Mouse (Mus musculus) midbrain, embryonic 11.5 days (tissue): ENCODE results near the gene Gatc. TPM values are rescaled to one million over a fixed set of nuclear protein-coding genes. Genes with fewer than 3 reads are reported as not detected.
"Not testable (repeated sequence)": the region's sequence is repeated elsewhere in the genome, so short reads cannot be mapped to it uniquely, and the experiment has no call there.

ENCODE experiments used
- ATAC-seq: fragments of 200-750 bp; cut with Nextera tagmentation; 2 replicates; pipeline ENCODE4 v1.8.0; 2017; ENCODE audit warnings: moderate TSS enrichment, moderate library complexity; ENCODE audit not compliant: low FRiP score
- DNase-seq: peaks from one replicate; pipeline ENCODE4 v3.0.0; 2015; ENCODE audit warnings: low spot score; ENCODE audit errors: missing footprints
- H3K27ac ChIP-seq: fragments of 300-500 bp; sonication (generic); 2 replicates; pipeline ENCODE4 v1.5.1; 2014; ENCODE audit warnings: low read depth, low read length
- H3K27me3 ChIP-seq: fragments of 300-500 bp; sonication (generic); 2 replicates; pipeline ENCODE4 v1.6.1; 2014; ENCODE audit warnings: mild to moderate bottlenecking, low read length, moderate library complexity, mixed read lengths; ENCODE audit not compliant: control insufficient read depth, insufficient read depth
- H3K36me3 ChIP-seq: fragments of 300-500 bp; sonication (generic); 2 replicates; pipeline ENCODE4 v1.6.1; 2014; ENCODE audit warnings: mild to moderate bottlenecking, low read length, moderate library complexity, mixed read lengths; ENCODE audit not compliant: control insufficient read depth, insufficient read depth
- H3K4me1 ChIP-seq: fragments of 300-500 bp; sonication (generic); 2 replicates; pipeline ENCODE4 v1.6.1; 2014; ENCODE audit warnings: low read length; ENCODE audit not compliant: control insufficient read depth, insufficient read depth
- H3K4me2 ChIP-seq: fragments of 300-500 bp; sonication (generic); 2 replicates; pipeline ENCODE4 v1.6.1; 2014; ENCODE audit warnings: mild to moderate bottlenecking, moderate library complexity
- H3K4me3 ChIP-seq: fragments of 300-500 bp; sonication (generic); 2 replicates; pipeline ENCODE4 v1.5.1; 2014; ENCODE audit warnings: low read depth, low read length
- H3K9ac ChIP-seq: fragments of 300-500 bp; sonication (generic); 2 replicates; pipeline ENCODE4 v1.6.1; 2014; ENCODE audit warnings: low read length
- H3K9me3 ChIP-seq: fragments of 300-500 bp; sonication (generic); 2 replicates; pipeline ENCODE4 v1.6.1; 2016; ENCODE audit warnings: low read length; ENCODE audit not compliant: control insufficient read depth
- WGBS: fragments of 180-500 bp; shearing (Covaris S2); extraction: QIAGEN DNeasy Blood & Tissue Kit; methylation state at CpG from one replicate; pipeline ENCODE4 v1.1.7; 2014; 5-methylcytosine and 5-hydroxymethylcytosine counted together
- polyA plus RNA-seq: library from polyadenylated mRNA; unstranded; fragments of >200 nt; fragmentation: Nextera tagmentation; extraction: Ambion mirVana; gene quantifications from 2 replicates; pipeline ENCODE4 v1.2.1, GENCODE M21; 2014

The Gatc gene
- polyA plus RNA-seq, 1 experiment from 2014 or later, result 43.5 TPM

DNA sequence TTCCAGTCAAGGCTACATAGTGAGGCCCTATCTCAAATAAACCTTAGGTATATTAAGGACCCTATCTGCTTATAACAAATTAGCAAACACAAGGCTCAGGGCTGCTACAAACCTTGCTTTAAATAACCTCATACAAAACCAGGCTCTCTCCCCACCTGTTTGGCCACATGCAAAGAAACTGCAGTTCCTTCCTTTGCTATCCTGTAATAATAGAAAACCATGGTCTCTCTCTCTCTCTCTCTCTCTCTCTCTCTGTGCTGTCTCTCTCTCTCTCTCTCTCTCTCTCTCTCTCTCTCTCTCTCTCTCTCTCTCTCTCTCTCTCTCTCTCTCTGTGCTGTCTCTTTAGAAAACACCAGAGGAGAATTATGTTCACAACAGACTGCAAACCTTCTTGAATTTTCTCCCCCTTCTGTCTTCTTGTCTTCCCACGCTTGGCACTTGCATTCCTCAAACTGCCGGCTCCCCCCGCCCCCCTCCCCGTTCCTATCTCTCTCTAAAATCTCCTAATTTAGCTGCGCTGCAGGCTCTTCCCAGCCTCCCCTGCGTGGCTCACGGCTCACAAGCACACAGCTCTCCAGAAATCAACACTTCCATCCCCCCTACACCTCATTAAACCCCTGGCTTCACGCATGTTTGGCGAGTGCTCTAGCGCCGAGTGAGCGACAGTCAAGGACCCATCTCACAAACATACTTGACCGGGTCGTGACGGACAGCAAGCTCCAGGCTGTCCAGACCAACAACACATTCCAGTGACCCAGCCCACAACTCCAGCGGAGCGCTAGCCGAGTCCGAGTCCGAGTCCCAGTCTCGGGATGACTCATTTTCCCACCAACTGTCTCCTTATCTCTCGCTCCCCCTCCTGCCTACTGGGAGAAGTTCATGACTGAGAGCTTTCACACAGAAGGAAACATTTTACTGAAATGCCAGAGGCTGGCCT, 21.7 kb downstream of the Gatc start:
- H3K4me3 ChIP-seq, result peak overlapping the region; percentile 30
- no peaks in the 10 kb centered on the region for H3K27me3 ChIP-seq
- peaks cover 20% of the 10 kb centered on the region for H3K4me1 ChIP-seq
- H3K27ac ChIP-seq, result peak overlapping the region; percentile 51; the same call in 1 of the 2 replicates
- no peaks in the 10 kb centered on the region for H3K9me3 ChIP-seq
- H3K36me3 ChIP-seq, result no peaks in the 10 kb centered on the region
- peak; percentile 52; the same call in 1 of the 2 replicates for ATAC-seq
- peak overlapping the region; percentile 64 for H3K4me2 ChIP-seq
- H3K9ac ChIP-seq, result peak overlapping the region; percentile 58
- WGBS, result under 1% methylated on average over 22 of the region's 22 CpGs
- peak; percentile 96 for DNase-seq

DNA sequence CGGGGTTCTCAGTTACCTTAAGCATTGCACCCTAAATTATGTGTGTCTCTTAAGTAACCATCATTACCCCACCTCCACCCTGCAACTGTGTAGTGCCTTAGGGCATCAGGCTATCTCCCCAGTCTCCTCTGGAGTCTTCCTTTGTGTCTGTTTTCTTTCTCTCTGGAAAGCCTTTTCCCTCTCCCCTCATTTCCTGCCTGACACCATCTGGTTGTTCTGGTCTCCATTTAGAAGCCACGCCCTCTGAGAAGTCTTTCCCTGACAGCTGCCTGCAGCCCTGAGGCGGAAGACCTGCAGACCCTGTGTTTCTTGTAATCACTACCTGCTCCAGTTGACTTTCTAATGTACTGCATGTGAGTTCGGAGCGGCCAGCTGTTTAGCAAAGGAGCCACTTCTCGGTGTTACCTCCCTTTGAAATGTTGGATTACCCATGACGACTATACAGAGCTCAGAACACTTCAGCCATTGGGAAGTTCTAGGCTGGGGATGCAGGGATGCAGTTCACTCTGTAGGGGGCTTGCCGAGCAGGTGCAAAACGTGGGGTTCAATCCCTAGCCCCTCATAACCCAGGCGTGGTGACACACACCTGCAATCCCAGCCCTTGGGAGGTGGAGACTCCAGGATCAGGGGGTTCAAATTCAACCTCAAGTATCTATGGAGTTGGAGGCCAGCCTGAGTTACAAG, 23.2 kb downstream of the Gatc start:
- H3K9me3 ChIP-seq, result no peaks in the 10 kb centered on the region
- peaks cover 20% of the 10 kb centered on the region for H3K4me1 ChIP-seq
- DNase-seq (peak; percentile 88), ATAC-seq (peak; percentile 59; the same call in 1 of the 2 replicates)
- H3K36me3 ChIP-seq, result no peaks in the 10 kb centered on the region
- no peak overlapping the region for H3K4me2 ChIP-seq
- 5% methylated on average over 10 of the region's 10 CpGs for WGBS
- peak overlapping the region; percentile 56 for H3K27ac ChIP-seq
- H3K27me3 ChIP-seq, result no peaks in the 10 kb centered on the region
- no peak overlapping the region for H3K4me3 ChIP-seq
- H3K9ac ChIP-seq, result no peak overlapping the region

DNA sequence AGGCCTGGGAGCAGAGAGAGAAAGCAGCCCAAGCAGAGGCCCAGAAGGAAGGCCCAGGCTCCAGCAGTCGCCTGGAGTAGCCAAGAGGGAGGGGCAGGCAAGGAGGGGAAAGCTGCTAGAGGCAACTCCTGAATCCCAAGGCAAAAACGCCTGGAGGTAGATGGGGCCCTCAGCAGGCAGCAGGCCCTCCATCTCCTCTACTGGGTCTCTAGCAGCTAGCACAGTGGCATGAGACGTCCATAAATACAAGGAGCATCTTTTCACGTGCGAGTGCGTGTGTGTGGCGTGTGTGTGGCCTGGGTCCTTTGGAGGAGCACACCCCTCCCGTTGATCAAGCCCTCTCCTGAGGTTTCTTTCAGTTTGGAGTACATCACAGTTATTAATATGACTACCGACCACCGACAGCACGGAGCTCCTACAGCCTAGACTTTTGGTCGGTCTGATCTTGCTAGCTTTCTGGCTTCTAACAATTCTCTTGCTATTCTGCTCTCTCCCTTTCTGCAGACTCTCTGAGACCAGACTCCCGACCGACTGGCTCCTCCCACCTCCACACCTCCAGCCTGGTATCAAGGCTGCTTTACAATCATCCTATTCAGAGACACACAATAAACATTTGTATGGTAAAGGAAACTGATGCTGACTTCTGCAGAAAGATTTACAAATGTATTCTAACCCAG, 23.9 kb downstream of the Gatc start:
- no peak overlapping the region for H3K4me3 ChIP-seq
- ATAC-seq, result 0 out of 2 replicates have a peak, but pooled peaks have one; percentile 44
- H3K9me3 ChIP-seq, result no peaks in the 10 kb centered on the region
- no peak overlapping the region; the same call in 1 of the 2 replicates for H3K4me2 ChIP-seq
- peaks cover 20% of the 10 kb centered on the region for H3K4me1 ChIP-seq
- H3K9ac ChIP-seq, result peak overlapping the region; percentile 48
- H3K27ac ChIP-seq, result peak overlapping the region; percentile 56
- no peaks in the 10 kb centered on the region for H3K27me3 ChIP-seq
- H3K36me3 ChIP-seq, result no peaks in the 10 kb centered on the region
- DNase-seq, result peak; percentile 90
- WGBS, result 7% methylated on average over 14 of the region's 14 CpGs

DNA sequence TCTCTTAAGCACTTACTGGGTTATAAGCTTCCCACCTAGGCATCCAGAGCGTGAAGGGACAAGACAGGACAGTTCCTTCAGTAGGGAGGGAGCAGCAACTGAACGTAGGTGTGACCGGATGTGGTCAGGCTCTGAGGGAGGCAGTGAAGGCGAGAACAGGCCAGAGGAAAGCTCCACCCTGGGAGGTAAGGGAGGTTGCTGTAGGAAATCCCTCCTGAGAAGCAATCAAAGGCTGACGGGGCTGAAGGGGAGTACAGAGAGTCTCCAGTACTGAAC, 27.4 kb downstream of the Gatc start:
- Histone ChIP-seq H3K4me1 (peaks cover 12% of the 10 kb centered on the region), H3K9me3 (no peaks in the 10 kb centered on the region), H3K4me2 (no peak overlapping the region), H3K27ac (no peak overlapping the region), H3K27me3 (no peaks in the 10 kb centered on the region), H3K36me3 (no peaks in the 10 kb centered on the region), H3K9ac (0 out of 2 replicates have a peak overlapping the region, but pooled peaks have one; percentile 20), H3K4me3 (no peak overlapping the region)
- DNase-seq, result no peak
- ATAC-seq, result no peak
- WGBS, result 45% methylated on average over 5 of the region's 5 CpGs

DNA sequence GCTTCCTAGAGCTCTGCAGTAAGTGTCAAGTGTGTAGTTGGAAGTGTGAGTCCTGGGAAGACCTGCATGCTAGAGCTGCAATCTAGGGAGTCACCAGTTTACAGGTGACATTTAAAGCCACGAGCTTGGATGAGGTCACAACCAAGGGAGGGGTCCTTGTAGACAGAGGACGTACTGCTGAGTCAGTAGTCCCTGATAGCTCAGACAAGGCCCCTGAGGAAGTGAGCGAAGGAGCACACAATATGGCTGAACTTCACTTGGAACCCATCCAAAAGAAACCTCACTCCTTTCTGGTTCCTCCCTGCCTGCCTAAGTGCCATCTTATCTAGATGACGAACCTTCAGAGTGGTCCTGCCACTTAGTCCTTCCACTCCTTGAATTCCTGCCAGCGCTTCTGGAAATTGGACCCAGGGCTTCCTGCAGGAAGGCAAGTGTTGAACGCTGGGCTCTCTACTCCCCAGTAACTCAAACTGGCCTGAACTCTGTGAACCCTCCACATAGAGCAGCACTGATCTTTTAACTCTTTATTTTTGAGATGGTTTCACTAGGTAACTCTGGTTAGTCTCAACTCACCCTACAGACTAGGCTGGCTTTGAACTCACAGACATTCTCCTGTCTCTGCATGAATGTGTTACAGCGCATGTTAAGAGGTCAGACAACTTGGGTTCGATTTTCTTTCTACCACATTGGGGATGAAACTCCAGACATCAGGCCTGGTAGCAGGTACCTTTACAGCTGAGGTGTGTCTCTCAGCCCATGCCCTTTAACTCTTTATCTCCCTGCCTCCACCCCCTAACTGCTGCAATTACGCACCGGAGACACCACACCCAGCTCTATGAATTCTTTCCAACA, 27.9 kb downstream of the Gatc start:
- no peak overlapping the region for H3K4me3 ChIP-seq
- no peaks in the 10 kb centered on the region for H3K27me3 ChIP-seq
- no peak overlapping the region for H3K9ac ChIP-seq
- H3K4me1 ChIP-seq, result peaks cover 12% of the 10 kb centered on the region
- no peaks in the 10 kb centered on the region for H3K9me3 ChIP-seq
- DNase-seq (no peak), ATAC-seq (no peak)
- H3K27ac ChIP-seq, result no peak overlapping the region
- H3K4me2 ChIP-seq, result no peak overlapping the region
- no peaks in the 10 kb centered on the region for H3K36me3 ChIP-seq
- WGBS, result 89% methylated on average over 10 of the region's 10 CpGs

DNA sequence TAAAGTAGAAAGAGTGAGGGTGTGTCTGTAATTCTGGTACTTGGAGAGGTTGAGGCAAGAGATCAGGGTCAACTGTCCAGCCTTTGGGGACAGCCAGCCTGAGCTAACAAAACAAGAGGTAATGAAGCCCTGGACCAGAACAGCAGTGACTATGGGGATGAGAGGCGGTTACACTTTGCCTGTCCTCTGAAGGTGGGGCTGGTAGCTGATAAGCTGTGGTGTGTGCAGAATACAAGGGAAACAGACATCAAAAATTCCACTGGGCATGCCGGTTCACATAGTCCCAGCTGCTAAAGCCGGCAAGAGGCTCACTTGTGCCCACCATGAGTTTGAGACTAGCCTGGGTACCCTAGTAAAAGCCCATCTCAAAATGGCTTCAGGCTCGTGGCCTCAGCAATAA, 28.6 kb downstream of the Gatc start:
- no peak overlapping the region for H3K27ac ChIP-seq
- 84% methylated on average over 4 of the region's 4 CpGs for WGBS

DNA sequence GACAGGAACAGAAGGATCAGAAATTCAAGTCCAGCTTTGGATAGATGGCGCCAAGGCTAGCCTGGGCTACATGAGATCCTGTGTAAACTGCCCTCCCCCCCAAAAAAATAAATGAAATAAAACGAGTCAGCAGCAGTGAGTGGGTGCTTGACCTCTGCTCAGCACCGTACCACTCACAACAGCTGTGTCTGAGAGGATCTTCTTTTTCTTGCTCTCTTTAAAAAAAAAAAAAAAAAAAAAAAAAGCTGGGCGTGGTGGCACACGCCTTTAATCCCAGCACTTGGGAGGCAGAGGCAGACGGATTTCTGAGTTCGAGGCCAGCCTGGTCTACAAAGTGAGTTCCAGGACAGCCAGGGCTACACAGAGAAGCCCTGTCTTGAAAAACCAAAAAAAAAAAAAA, 38.8 kb downstream of the Gatc start:
- not testable (repeated sequence) for DNase-seq, ATAC-seq, H3K4me2 ChIP-seq, H3K9ac ChIP-seq, H3K27ac ChIP-seq, H3K4me3 ChIP-seq, H3K27me3 ChIP-seq, H3K36me3 ChIP-seq, H3K9me3 ChIP-seq
- H3K4me1 ChIP-seq, result peaks cover 16% of the 10 kb centered on the region
- WGBS, result 85% methylated on average over 3 of the region's 7 CpGs

More for the DNA sequence above, 28.6 kb downstream of the Gatc start:
- Histone ChIP-seq H3K9ac (no peak overlapping the region), H3K27me3 (no peaks in the 10 kb centered on the region), H3K4me3 (no peak overlapping the region), H3K4me1 (peaks cover 8% of the 10 kb centered on the region), H3K36me3 (no peaks in the 10 kb centered on the region), H3K4me2 (no peak overlapping the region), H3K9me3 (no peaks in the 10 kb centered on the region)
- DNase-seq, result no peak
- ATAC-seq, result no peak

DNA sequence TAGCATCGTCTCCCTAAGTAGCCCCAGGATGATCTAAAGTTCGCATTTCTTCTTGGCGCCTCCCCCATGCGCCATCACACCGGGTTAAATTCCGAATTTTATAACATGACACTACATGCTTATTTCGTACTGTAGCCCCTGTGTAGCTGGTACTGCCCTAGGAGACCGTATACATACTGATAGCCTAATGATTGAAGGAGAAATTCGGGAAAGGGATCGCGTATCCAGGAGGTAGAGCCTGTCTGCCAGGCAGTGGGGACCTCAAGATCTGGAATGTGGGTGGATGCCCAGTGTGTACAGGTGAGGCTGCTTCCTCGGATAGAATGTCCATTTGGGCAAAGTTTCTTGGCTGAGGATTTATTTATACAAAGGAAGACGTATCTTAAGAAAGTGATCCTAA, 39.4 kb downstream of the Gatc start:
- peak overlapping the region; percentile 87 for H3K4me3 ChIP-seq
- peaks cover 8% of the 10 kb centered on the region for H3K36me3 ChIP-seq
- H3K4me1 ChIP-seq, result peaks cover 16% of the 10 kb centered on the region
- WGBS, result 31% methylated on average over 13 of the region's 13 CpGs
- ATAC-seq, result no peak; the same call in 1 of the 2 replicates
- no peak overlapping the region for H3K27ac ChIP-seq
- H3K27me3 ChIP-seq, result no peaks in the 10 kb centered on the region; the same call in 1 of the 2 replicates
- no peak for DNase-seq
- peak overlapping the region; percentile 63 for H3K4me2 ChIP-seq
- no peaks in the 10 kb centered on the region for H3K9me3 ChIP-seq
- peak overlapping the region; percentile 54 for H3K9ac ChIP-seq
